Mouse (Mus musculus): ENCODE data around the gene Actr6.

- TF ChIP-seq CTCF (IDR thresholded peaks at IDR 0.05; ENCODE audit: low read depth) (no peak), EP300 (IDR thresholded peaks at IDR 0.05; ENCODE audit: low read depth) (no peak)
These were observed 1.7 kb downstream of the Actr6 start for GRCm38 (mm10) chr10:89730386-89730785.

Measured in heart, postnatal 0 days (tissue).